8 mouse cellular contexts compared by ENCODE assay signal in the genomic region with DNA sequence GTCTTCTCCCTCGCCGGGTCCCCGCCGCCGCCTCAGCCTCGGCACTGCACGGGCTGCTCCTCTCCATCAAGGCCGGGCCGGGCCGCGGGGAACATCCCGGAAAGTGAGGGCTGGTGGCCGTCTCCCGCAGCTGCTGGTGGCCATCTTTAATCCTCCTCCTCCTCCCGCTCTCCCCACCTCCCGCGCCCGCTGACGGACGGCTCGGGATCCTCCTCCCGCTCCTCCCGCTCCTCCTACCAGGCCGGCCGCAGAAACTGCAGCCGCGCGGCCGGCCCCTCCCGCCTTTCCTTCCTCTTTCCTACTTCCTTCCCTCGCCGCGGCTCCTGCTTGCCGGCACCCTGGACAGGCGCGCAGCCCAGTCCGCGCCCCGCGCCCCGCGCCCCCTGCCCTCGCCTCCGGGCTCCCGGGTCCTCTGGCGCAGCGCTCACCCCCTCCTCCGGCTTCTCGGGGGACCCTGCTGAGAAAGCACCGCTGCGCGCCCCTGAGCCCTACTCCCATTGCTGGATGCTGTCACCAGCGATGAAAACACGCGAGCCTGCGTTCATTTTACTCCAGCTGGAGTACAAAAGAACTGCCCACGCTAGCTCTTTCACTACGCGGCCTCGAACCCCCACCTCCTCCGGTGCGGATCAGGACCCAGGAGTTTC. TPM values are rescaled to one million over a fixed set of nuclear protein-coding genes. Genes with fewer than 3 reads are reported as not detected.
DNase-seq lines count a peak whose midpoint lies in the region; ATAC-seq lines count a peak whose summit lies in the region.

A gene (minus strand): TSS at position 155 of the 647 bp plus-strand sequence.

- 0 out of 2 replicates have a peak, but pooled peaks cover 8% of the 10 kb centered on the region for H3K4me1 ChIP-seq in intestine, embryonic 15.5 days (replicated peaks)
- peaks cover 49% of the 10 kb centered on the region for H3K4me1 ChIP-seq in megakaryocyte, embryonic 14.5 days

- intact Hi-C loops in left cerebral cortex, postnatal 10 days (cut with DNase I): loop anchor here (2.0 kb wide), 1 partner anchor 177 kb away; no protein-coding TSS in a partner anchor

- H3K27ac ChIP-seq in intestine, embryonic 15.5 days: peak within 1 kb of the TSS; percentile 92

- ATAC-seq in intestine, embryonic 15.5 days: peak; percentile 96

- under 1% methylated on average over 47 of the region's 62 CpGs for WGBS in intestine, embryonic 15.5 days

- DNase-seq in adrenal gland, adult 8-10 months: peak; percentile 87
- DNase-seq in embryo, embryonic 11 days: peak; percentile 92
- DNase-seq in gastrocnemius, postnatal 25 days: peak; percentile 89
- peak; percentile 80 to 95 for DNase-seq in left cerebral cortex, postnatal 10 days (ENCODE audit: extremely low spot score in 1 of 2, low spot score in 2 of 2)
- peak; percentile 94 for DNase-seq in right cerebral cortex, postnatal 10 days (ENCODE audit: low spot score in 2 of 2)
- DNase-seq in urinary bladder, postnatal 4 days (ENCODE audit: low spot score in 2 of 2): peak; percentile 85 to 89

- no peaks in the 10 kb centered on the region for H3K27me3 ChIP-seq in intestine, embryonic 15.5 days (replicated peaks)
- peaks cover 1% of the 10 kb centered on the region for H3K27me3 ChIP-seq in megakaryocyte, embryonic 14.5 days (replicated peaks)

- H3K4me3 ChIP-seq in intestine, embryonic 15.5 days (replicated peaks): peak within 1 kb of the TSS; percentile 96
- H3K4me3 ChIP-seq in megakaryocyte, embryonic 14.5 days (replicated peaks): peak within 1 kb of the TSS; percentile 97

- no peaks in the 10 kb centered on the region for H3K9me3 ChIP-seq in intestine, embryonic 15.5 days
- H3K9me3 ChIP-seq in megakaryocyte, embryonic 14.5 days: no peaks in the 10 kb centered on the region

- peak within 1 kb of the TSS; percentile 85 for H3K4me2 ChIP-seq in intestine, embryonic 15.5 days (replicated peaks)

- no peaks in the 10 kb centered on the region for H3K36me3 ChIP-seq in intestine, embryonic 15.5 days
- H3K36me3 ChIP-seq in megakaryocyte, embryonic 14.5 days (replicated peaks; ENCODE audit: low read length): peaks cover 18% of the 10 kb centered on the region

- peak within 1 kb of the TSS; percentile 98 for H3K9ac ChIP-seq in intestine, embryonic 15.5 days

RNA-seq across cellular contexts. Expression of the gene that starts here (rescaled TPM):
- 10 to 100 TPM; 41.6 to 70.2 (median 56.0) TPM for total RNA-seq in adrenal gland, adult 8-10 months (2022)
- total RNA-seq in gastrocnemius, postnatal 25 days (2021): 10 to 100 TPM; 19.3 to 20.2 TPM
- 9.7 and 10.3 TPM in 2 replicates for polyA plus RNA-seq in intestine, embryonic 15.5 days (2015; fragmentation: Nextera tagmentation; extraction: Ambion mirVana)
- total RNA-seq in left cerebral cortex, postnatal 10 days (2021): 100 to 1,000 TPM; 103 to 105 TPM
- polyA plus RNA-seq in megakaryocyte, embryonic 14.5 days (2012; ENCODE audit: insufficient read depth, low replicate concordance): 4.3 and 4.7 TPM in 2 replicates

Comparison
In these comparisons a context has a peak if more than half of its experiments do, and no peak if none do; other contexts are left out.
1. Peak in every context shown above with its lines: DNase-seq, ATAC-seq, H3K4me3 ChIP-seq and H3K27ac ChIP-seq.